Mouse (Mus musculus): ENCODE results near the gene Myoz1. TPM values are rescaled to one million over a fixed set of nuclear protein-coding genes. Genes with fewer than 3 reads are reported as not detected.

Myoz1 gene
- polyA plus RNA-seq, 1 experiment from 2014 or later: 29.8 TPM

GRCm38 (mm10) chr14:20681742-20682141 is 25.4 kb upstream of the Myoz1 start:
- ATAC-seq (ENCODE audit: insufficient read depth, low FRiP score): no peak
- Histone ChIP-seq H3K4me1 (ENCODE audit: control insufficient read depth, insufficient read depth, low read length) (no peaks in the 10 kb centered on the region), H3K9ac (ENCODE audit: low read length) (no peak overlapping the region), H3K4me3 (replicated peaks; ENCODE audit: low read length) (no peak overlapping the region), H3K27ac (ENCODE audit: low read length) (no peak overlapping the region), H3K9me3 (replicated peaks; ENCODE audit: control insufficient read depth, low read length) (no peaks in the 10 kb centered on the region), H3K36me3 (ENCODE audit: control insufficient read depth, insufficient read depth, low read length) (peaks cover 59% of the 10 kb centered on the region), H3K4me2 (ENCODE audit: low read depth, low read length) (no peak overlapping the region), H3K27me3 (ENCODE audit: control insufficient read depth, insufficient read depth, low read length) (no peaks in the 10 kb centered on the region)
- WGBS: 83% methylated on average over 2 of the region's 2 CpGs

DNA sequence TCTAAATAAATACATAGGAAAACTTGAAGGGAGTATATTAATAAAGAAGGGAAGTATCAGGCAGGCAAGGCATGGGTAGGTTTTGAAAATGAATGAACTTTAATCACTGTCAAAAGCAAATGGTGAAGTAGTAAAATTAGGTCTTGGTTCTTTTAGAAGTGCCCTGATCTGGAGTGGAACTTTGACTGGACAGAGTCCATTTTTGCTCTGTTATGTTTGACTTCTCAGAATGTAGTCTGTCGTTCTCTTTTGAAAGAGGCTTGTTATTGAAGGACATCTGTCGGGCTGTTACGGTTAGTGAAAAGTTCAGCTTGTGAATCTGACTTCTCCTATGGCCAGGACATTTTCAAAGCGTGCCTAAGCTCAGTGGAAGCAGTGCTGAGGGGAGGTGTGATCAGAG is 21.6 kb upstream of the Myoz1 start:
- Histone ChIP-seq H3K4me2 (ENCODE audit: low read depth, low read length) (no peak overlapping the region), H3K4me1 (ENCODE audit: control insufficient read depth, insufficient read depth, low read length) (peaks cover 13% of the 10 kb centered on the region), H3K27me3 (ENCODE audit: control insufficient read depth, insufficient read depth, low read length) (no peaks in the 10 kb centered on the region), H3K27ac (ENCODE audit: low read length) (no peak overlapping the region), H3K9me3 (replicated peaks; ENCODE audit: control insufficient read depth, low read length) (no peaks in the 10 kb centered on the region), H3K9ac (ENCODE audit: low read length) (no peak overlapping the region), H3K4me3 (replicated peaks; ENCODE audit: low read length) (no peak overlapping the region), H3K36me3 (ENCODE audit: control insufficient read depth, insufficient read depth, low read length) (peaks cover 48% of the 10 kb centered on the region)
- ATAC-seq (ENCODE audit: insufficient read depth, low FRiP score): no peak
- 89% methylated on average over 4 of the region's 4 CpGs for WGBS

DNA sequence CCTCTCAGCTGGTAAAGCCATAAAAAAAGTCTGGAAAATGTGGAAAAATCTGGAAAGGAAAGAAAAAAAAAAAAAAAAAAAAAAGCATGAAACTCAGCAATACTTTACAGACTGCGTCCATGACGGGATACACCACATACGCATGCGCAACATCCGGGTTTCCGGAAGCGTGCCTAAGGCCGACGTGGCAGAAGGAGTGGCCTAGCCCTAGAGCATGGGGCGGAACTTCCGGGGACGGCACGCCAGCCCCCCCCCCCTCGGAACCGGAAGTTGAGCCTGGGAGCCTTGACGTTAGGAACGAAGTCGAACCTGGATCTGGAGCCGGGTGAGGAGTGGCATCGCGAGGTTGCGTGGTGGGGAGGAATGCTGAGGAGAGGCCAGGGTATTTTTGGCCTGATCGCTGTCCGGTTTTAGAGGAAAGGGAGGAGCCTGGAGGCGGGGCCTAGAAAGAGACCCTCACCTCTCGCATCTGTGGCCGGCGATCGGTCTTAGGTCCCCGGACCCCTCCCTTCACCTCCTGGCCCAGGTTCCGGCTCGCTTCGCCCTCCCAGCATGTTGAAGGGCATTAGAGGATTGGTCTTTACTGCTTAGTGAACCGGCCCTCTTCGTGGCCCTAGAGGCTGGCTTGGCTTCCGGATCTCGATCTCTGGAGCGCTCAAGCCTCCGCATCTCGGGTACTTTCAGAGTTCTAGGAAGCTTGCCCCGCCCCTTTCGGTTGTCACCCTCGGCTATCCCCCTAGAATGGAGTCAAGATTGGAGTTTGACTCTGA is 17.9 kb upstream of the Myoz1 start, which contains the start of gene Sec24c:
Sec24c (plus strand) TSS at position 245 of the 770 bp plus-strand sequence.
- WGBS: under 1% methylated on average over 43 of the region's 43 CpGs
- Histone ChIP-seq H3K4me2 (ENCODE audit: low read depth, low read length) (peak within 1 kb of the TSS; percentile 94), H3K4me3 (replicated peaks; ENCODE audit: low read length) (peak within 1 kb of the TSS; percentile 97), H3K36me3 (ENCODE audit: control insufficient read depth, insufficient read depth, low read length) (peaks cover 18% of the 10 kb centered on the region), H3K4me1 (ENCODE audit: control insufficient read depth, insufficient read depth, low read length) (peaks cover 13% of the 10 kb centered on the region), H3K27ac (ENCODE audit: low read length) (peak within 1 kb of the TSS; percentile 98), H3K9ac (ENCODE audit: low read length) (peak within 1 kb of the TSS; percentile 95), H3K27me3 (ENCODE audit: control insufficient read depth, insufficient read depth, low read length) (no peaks in the 10 kb centered on the region), H3K9me3 (replicated peaks; ENCODE audit: control insufficient read depth, low read length) (no peaks in the 10 kb centered on the region)
- peak; percentile 97 for ATAC-seq (ENCODE audit: insufficient read depth, low FRiP score)

DNA sequence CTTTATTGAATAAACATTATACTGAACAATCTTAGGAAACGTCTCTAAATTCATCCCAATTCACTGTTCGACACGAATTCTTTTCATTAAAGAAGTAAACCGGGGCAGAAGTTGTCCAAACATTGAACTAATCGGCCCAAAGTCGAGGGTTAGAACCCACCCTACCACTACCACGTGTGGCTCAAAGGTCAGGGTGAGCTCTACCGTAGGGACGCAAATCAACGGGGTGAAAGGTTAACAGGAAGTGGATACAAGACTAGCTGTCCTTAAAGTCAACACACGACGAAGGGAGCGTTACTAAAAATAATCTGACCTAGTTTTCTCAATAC is 17.4 kb upstream of the Myoz1 start:
- H3K4me2 ChIP-seq (ENCODE audit: low read depth, low read length): peak overlapping the region; percentile 88
- H3K4me3 ChIP-seq (replicated peaks; ENCODE audit: low read length): peak overlapping the region; percentile 97
- no peaks in the 10 kb centered on the region for H3K27me3 ChIP-seq (ENCODE audit: control insufficient read depth, insufficient read depth, low read length)
- peak; percentile 61; the same call in 1 of the 2 replicates for ATAC-seq (ENCODE audit: insufficient read depth, low FRiP score)
- H3K4me1 ChIP-seq (ENCODE audit: control insufficient read depth, insufficient read depth, low read length): peaks cover 13% of the 10 kb centered on the region
- WGBS: 7% methylated on average over 13 of the region's 13 CpGs
- H3K27ac ChIP-seq (ENCODE audit: low read length): peak overlapping the region; percentile 98
- peaks cover 16% of the 10 kb centered on the region for H3K36me3 ChIP-seq (ENCODE audit: control insufficient read depth, insufficient read depth, low read length)
- H3K9me3 ChIP-seq (replicated peaks; ENCODE audit: control insufficient read depth, low read length): no peaks in the 10 kb centered on the region
- peak overlapping the region; percentile 63 for H3K9ac ChIP-seq (ENCODE audit: low read length)

DNA sequence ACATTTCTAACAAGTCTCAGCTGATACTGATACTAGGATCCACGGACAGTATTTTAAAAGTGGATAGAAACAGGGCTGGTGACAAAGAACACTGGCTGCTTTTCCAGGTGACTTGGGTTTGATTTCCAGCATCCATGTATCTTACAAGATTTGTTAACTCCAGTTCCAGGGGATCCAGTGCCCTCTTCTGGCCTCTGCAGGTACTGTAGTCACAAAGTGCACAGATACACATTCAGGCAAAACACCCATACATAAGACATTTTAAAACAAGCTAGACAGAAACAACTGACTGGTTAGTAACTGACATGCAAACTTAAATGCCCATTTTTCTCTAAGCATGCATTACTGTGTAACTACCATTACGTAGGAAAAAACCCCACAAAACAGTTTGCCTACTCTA is 16.6 kb upstream of the Myoz1 start:
- Histone ChIP-seq H3K9me3 (replicated peaks; ENCODE audit: control insufficient read depth, low read length) (no peaks in the 10 kb centered on the region), H3K9ac (ENCODE audit: low read length) (no peak overlapping the region), H3K27ac (ENCODE audit: low read length) (no peak overlapping the region), H3K4me3 (replicated peaks; ENCODE audit: low read length) (no peak overlapping the region), H3K36me3 (ENCODE audit: control insufficient read depth, insufficient read depth, low read length) (peaks cover 16% of the 10 kb centered on the region), H3K4me1 (ENCODE audit: control insufficient read depth, insufficient read depth, low read length) (peaks cover 13% of the 10 kb centered on the region), H3K27me3 (ENCODE audit: control insufficient read depth, insufficient read depth, low read length) (no peaks in the 10 kb centered on the region), H3K4me2 (ENCODE audit: low read depth, low read length) (no peak overlapping the region)
- 93% methylated on average over 2 of the region's 2 CpGs for WGBS
- no peak for ATAC-seq (ENCODE audit: insufficient read depth, low FRiP score)

DNA sequence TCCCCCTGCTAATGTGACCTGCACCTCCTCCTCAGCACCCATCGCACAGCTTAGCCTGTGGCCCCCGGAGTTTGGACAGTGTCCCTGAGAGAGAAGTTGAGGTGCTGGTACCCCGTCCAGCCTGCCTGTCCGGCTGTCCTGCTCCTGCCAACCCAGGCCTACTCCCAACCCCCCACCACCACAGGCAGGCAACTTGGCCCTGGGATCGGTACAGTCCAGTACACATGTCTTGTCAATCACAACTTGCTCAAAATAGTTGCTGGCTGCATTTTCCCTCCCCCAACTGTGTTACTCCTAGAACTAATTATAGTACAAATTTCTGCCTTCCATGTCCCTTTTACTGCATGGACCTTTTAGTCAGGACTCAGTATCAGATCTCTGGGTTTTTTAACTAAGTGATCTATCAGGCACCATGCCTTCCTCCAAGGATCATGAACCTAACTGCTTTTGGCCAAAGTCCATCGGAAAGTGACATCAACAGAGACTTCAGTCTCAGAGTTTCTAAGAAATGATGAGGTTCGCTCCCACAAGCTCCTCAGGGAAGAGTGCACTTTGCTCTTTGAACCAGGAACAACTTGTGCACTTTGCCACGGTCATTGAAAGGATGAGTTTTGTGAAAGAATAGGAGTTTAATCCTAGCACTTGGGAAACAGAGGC is 11.9 kb upstream of the Myoz1 start, which contains the start of gene Synpo2l:
Synpo2l (minus strand) TSS at position 201 of the 657 bp plus-strand sequence.
- Histone ChIP-seq H3K4me3 (replicated peaks; ENCODE audit: low read length) (no peak within 1 kb of the TSS), H3K9ac (ENCODE audit: low read length) (no peak within 1 kb of the TSS), H3K4me2 (ENCODE audit: low read depth, low read length) (no peak within 1 kb of the TSS), H3K27ac (ENCODE audit: low read length) (peak within 1 kb of the TSS; percentile 62), H3K27me3 (ENCODE audit: control insufficient read depth, insufficient read depth, low read length) (no peaks in the 10 kb centered on the region), H3K36me3 (ENCODE audit: control insufficient read depth, insufficient read depth, low read length) (no peaks in the 10 kb centered on the region), H3K9me3 (replicated peaks; ENCODE audit: control insufficient read depth, low read length) (no peaks in the 10 kb centered on the region), H3K4me1 (ENCODE audit: control insufficient read depth, insufficient read depth, low read length) (no peaks in the 10 kb centered on the region)
- ATAC-seq (ENCODE audit: insufficient read depth, low FRiP score): no peak
- WGBS: 78% methylated on average over 8 of the region's 8 CpGs

GRCm38 (mm10) chr14:20667469-20667868 is 11.1 kb upstream of the Myoz1 start:
- ATAC-seq (ENCODE audit: insufficient read depth, low FRiP score): peak; percentile 71; the same call in 1 of the 2 replicates
- 0 out of 2 replicates have a peak, but pooled peaks cover under 1% of the 10 kb centered on the region for H3K4me1 ChIP-seq (ENCODE audit: control insufficient read depth, insufficient read depth, low read length)
- 70% methylated on average over 1 of the region's 1 CpGs for WGBS
- no peak overlapping the region for H3K9ac ChIP-seq (ENCODE audit: low read length)
- no peaks in the 10 kb centered on the region for H3K27me3 ChIP-seq (ENCODE audit: control insufficient read depth, insufficient read depth, low read length)
- H3K4me3 ChIP-seq (replicated peaks; ENCODE audit: low read length): no peak overlapping the region
- no peaks in the 10 kb centered on the region for H3K9me3 ChIP-seq (replicated peaks; ENCODE audit: control insufficient read depth, low read length)
- H3K36me3 ChIP-seq (ENCODE audit: control insufficient read depth, insufficient read depth, low read length): no peaks in the 10 kb centered on the region
- no peak overlapping the region for H3K4me2 ChIP-seq (ENCODE audit: low read depth, low read length)
- peak overlapping the region; percentile 62; the same call in 1 of the 2 replicates for H3K27ac ChIP-seq (ENCODE audit: low read length)

- Histone ChIP-seq H3K4me3 (replicated peaks; ENCODE audit: low read length) (no peak overlapping the region), H3K27ac (ENCODE audit: low read length) (no peak overlapping the region), H3K4me2 (ENCODE audit: low read depth, low read length) (no peak overlapping the region), H3K9me3 (replicated peaks; ENCODE audit: control insufficient read depth, low read length) (no peaks in the 10 kb centered on the region), H3K27me3 (ENCODE audit: control insufficient read depth, insufficient read depth, low read length) (peaks cover 3% of the 10 kb centered on the region; the same call in 1 of the 2 replicates), H3K36me3 (ENCODE audit: control insufficient read depth, insufficient read depth, low read length) (no peaks in the 10 kb centered on the region), H3K9ac (ENCODE audit: low read length) (no peak overlapping the region), H3K4me1 (ENCODE audit: control insufficient read depth, insufficient read depth, low read length) (peaks cover 16% of the 10 kb centered on the region)
- WGBS: 53% methylated on average over 3 of the region's 3 CpGs
- no peak for ATAC-seq (ENCODE audit: insufficient read depth, low FRiP score)
Observed at GRCm38 (mm10) chr14:20664436-20664835, 8.1 kb upstream of the Myoz1 start.

DNA sequence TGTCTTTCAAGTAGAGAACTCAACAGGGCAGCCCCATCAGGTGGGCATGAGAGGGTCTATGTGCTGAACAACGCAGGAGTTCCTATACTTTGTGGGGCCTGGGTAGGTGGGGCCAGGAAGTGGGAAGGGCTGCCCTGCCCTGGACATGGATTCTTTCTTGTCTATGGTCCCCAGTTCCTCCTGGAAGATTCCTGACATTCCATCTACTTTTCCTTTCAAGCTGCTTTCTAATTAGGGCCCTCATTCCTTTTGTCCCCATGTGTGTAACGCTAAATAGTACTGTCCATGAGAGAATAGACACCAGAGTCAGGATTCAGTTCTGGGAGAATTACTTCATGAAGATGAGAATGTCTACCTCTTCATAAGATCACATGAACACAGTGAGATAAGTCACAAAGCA is 7.3 kb upstream of the Myoz1 start:
- 61% methylated on average over 2 of the region's 2 CpGs for WGBS
- no peak for ATAC-seq (ENCODE audit: insufficient read depth, low FRiP score)
- Histone ChIP-seq H3K4me3 (replicated peaks; ENCODE audit: low read length) (no peak overlapping the region), H3K27me3 (ENCODE audit: control insufficient read depth, insufficient read depth, low read length) (peaks cover 3% of the 10 kb centered on the region; the same call in 1 of the 2 replicates), H3K4me2 (ENCODE audit: low read depth, low read length) (no peak overlapping the region), H3K4me1 (ENCODE audit: control insufficient read depth, insufficient read depth, low read length) (peaks cover 16% of the 10 kb centered on the region), H3K9ac (ENCODE audit: low read length) (no peak overlapping the region), H3K9me3 (replicated peaks; ENCODE audit: control insufficient read depth, low read length) (no peaks in the 10 kb centered on the region), H3K27ac (ENCODE audit: low read length) (no peak overlapping the region), H3K36me3 (ENCODE audit: control insufficient read depth, insufficient read depth, low read length) (no peaks in the 10 kb centered on the region)
